Mouse (Mus musculus): Measurements from ENCODE around the gene Mllt10. TPM values are rescaled to one million over a fixed set of nuclear protein-coding genes. Genes with fewer than 3 reads are reported as not detected.

The Mllt10 gene
- total and polyA plus RNA-seq, 3 experiments, result 33.3 to 64.1 TPM; not detected in 1

DNA sequence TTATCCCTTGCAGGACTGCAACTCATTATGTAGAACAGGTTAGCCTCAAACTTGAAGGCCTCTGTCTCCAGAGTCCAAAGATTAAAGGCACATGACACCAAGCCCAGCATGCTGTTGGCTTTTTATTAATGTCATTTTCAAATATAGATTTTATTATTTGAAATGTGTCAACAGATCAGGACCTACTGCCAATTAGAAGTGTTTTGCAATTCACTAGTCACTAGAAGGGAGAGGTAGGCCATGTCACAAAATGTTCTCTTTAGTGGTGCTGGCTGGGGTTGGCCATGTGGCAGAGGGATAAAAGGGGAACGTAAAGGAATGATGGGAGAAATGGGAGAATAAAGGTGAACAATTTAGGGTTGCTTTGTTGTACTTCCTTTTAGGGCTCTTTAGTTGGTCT, 38.8 kb downstream of the Mllt10 start:
- DNase-seq (ENCODE audit: low read depth, low spot score), result no peak
- Histone ChIP-seq H3K9ac (ENCODE audit: control insufficient read depth, low read depth, low read length, poor library complexity, severe bottlenecking) (no peak overlapping the region), H3K4me3 (ENCODE audit: control insufficient read depth in 1 of 2, insufficient read depth in 1 of 2, low read depth in 2 of 2, low read length in 2 of 2) (no peak overlapping the region), H3K79me2 (ENCODE audit: control insufficient read depth, insufficient read depth, low read length, poor library complexity) (peaks cover 10% of the 10 kb centered on the region), H3K27me3 (ENCODE audit: control insufficient read depth in 1 of 2, insufficient read depth in 2 of 2, low read length in 2 of 2) (no peaks in the 10 kb centered on the region), H3K36me3 (ENCODE audit: control insufficient read depth in 1 of 2, insufficient read depth in 2 of 2, low read length in 2 of 2) (peaks cover 0 to 52% of the 10 kb centered on the region in 2 experiments; a peak in 2 of 4 replicates), H3K9me3 (replicated peaks; ENCODE audit: insufficient read depth, low read length) (no peaks in the 10 kb centered on the region), H3K27ac (ENCODE audit: control insufficient read depth, low read depth, low read length) (no peak overlapping the region), H3K4me1 (ENCODE audit: control insufficient read depth in 1 of 2, insufficient read depth in 2 of 2, low read length in 2 of 2) (no peaks in the 10 kb centered on the region)
- TF ChIP-seq NRF1 (IDR thresholded peaks at IDR 0.05; ENCODE audit: insufficient read depth, low read depth, low read length, poor library complexity, severe bottlenecking) (no peak), CHD1 (IDR thresholded peaks at IDR 0.05; ENCODE audit: low read depth, low read length) (no peak), MAX (IDR thresholded peaks at IDR 0.05; ENCODE audit: low read length) (no peak), MAFK (IDR thresholded peaks at IDR 0.05; ENCODE audit: borderline replicate concordance, low read depth, low read length) (no peak), BHLHE40 (IDR thresholded peaks at IDR 0.05; ENCODE audit: borderline replicate concordance, low read depth, low read length) (no peak), HCFC1 (IDR thresholded peaks at IDR 0.05; ENCODE audit: low read depth, low read length) (no peak), MXI1 (IDR thresholded peaks at IDR 0.05; ENCODE audit: low read depth, low read length) (no peak), ZKSCAN1 (IDR thresholded peaks at IDR 0.05; ENCODE audit: low read depth, low read length) (no peak), MYB (IDR thresholded peaks at IDR 0.05; ENCODE audit: low read depth, low read length) (no peak), CTCF (IDR thresholded peaks at IDR 0.05 in 2 of 3, conservative IDR thresholded peaks at IDR 0.05 in 1 of 3; ENCODE audit: control insufficient read depth in 1 of 3, insufficient read depth in 1 of 3, low read depth in 2 of 3, low read length in 3 of 3, poor library complexity in 1 of 3, severe bottlenecking in 1 of 3) (no peak), JUND (IDR thresholded peaks at IDR 0.05; ENCODE audit: low read depth, low read length) (no peak), USF1 (IDR thresholded peaks at IDR 0.05; ENCODE audit: low read depth, low read length) (no peak), RCOR1 (IDR thresholded peaks at IDR 0.05; ENCODE audit: low read depth, low read length) (no peak)

DNA sequence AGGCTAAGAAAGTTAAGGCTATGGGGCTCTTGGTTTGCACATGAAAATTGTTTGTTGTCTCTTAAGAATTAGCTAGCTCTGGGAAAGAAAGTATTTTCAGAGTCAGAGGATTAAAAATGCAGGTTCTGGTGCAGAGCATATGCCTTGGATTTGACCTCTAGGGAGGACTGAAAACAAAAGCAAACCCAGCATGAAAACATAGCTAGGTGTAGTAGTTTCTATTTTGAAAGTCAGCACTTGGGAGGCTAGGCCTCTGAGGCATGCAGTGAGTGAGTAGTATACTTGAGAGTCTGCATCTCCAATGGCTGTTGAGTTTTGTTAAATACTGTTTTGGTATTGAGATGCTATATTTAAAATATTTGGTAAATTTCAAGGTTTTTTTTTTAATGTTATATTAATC, 39.3 kb downstream of the Mllt10 start:
- no peaks in the 10 kb centered on the region for H3K9me3 ChIP-seq (replicated peaks; ENCODE audit: insufficient read depth, low read length)
- no peak for TF ChIP-seq CTCF (IDR thresholded peaks at IDR 0.05 in 2 of 3, conservative IDR thresholded peaks at IDR 0.05 in 1 of 3; ENCODE audit: control insufficient read depth in 1 of 3, insufficient read depth in 1 of 3, low read depth in 2 of 3, low read length in 3 of 3, poor library complexity in 1 of 3, severe bottlenecking in 1 of 3)
- no peak for TF ChIP-seq TAL1 (IDR thresholded peaks at IDR 0.05; ENCODE audit: low read length)
- no peak for TF ChIP-seq JUND (IDR thresholded peaks at IDR 0.05; ENCODE audit: low read depth, low read length)
- TF ChIP-seq TBP (IDR thresholded peaks at IDR 0.05; ENCODE audit: low read depth, low read length), result no peak
- no peak for TF ChIP-seq NRF1 (IDR thresholded peaks at IDR 0.05; ENCODE audit: insufficient read depth, low read depth, low read length, poor library complexity, severe bottlenecking)
- TF ChIP-seq MAFK (IDR thresholded peaks at IDR 0.05; ENCODE audit: borderline replicate concordance, low read depth, low read length), result no peak
- TF ChIP-seq ZC3H11A (IDR thresholded peaks at IDR 0.05; ENCODE audit: low read depth, low read length), result no peak
- no peak for TF ChIP-seq GABPA (IDR thresholded peaks at IDR 0.05; ENCODE audit: low read depth, low read length)
- no peak for TF ChIP-seq ZKSCAN1 (IDR thresholded peaks at IDR 0.05; ENCODE audit: low read depth, low read length)
- TF ChIP-seq MEF2A (IDR thresholded peaks at IDR 0.05; ENCODE audit: extremely low read depth, insufficient replicate concordance, low read depth, low read length, poor library complexity, severe bottlenecking), result no peak
- TF ChIP-seq MAX (IDR thresholded peaks at IDR 0.05; ENCODE audit: low read length), result no peak
- H3K36me3 ChIP-seq (ENCODE audit: control insufficient read depth in 1 of 2, insufficient read depth in 2 of 2, low read length in 2 of 2), result peaks cover 0 to 55% of the 10 kb centered on the region in 2 experiments; a peak in 2 of 4 replicates
- no peaks in the 10 kb centered on the region for H3K27me3 ChIP-seq (ENCODE audit: control insufficient read depth in 1 of 2, insufficient read depth in 2 of 2, low read length in 2 of 2)
- DNase-seq (ENCODE audit: low read depth, low spot score), result no peak
- H3K27ac ChIP-seq (ENCODE audit: control insufficient read depth, low read depth, low read length), result no peak overlapping the region
- no peaks in the 10 kb centered on the region for H3K4me1 ChIP-seq (ENCODE audit: control insufficient read depth in 1 of 2, insufficient read depth in 2 of 2, low read length in 2 of 2)
- no peak overlapping the region for H3K9ac ChIP-seq (ENCODE audit: control insufficient read depth, low read depth, low read length, poor library complexity, severe bottlenecking)
- no peak overlapping the region for H3K4me3 ChIP-seq (ENCODE audit: control insufficient read depth in 1 of 2, insufficient read depth in 1 of 2, low read depth in 2 of 2, low read length in 2 of 2)
- peaks cover 11% of the 10 kb centered on the region for H3K79me2 ChIP-seq (ENCODE audit: control insufficient read depth, insufficient read depth, low read length, poor library complexity)

All from MEL (cell line).